Mouse (Mus musculus) bone marrow macrophage, adult 2 months (primary cell): ENCODE results near the gene Gm20388. TPM values are rescaled to one million over a fixed set of nuclear protein-coding genes. Genes with fewer than 3 reads are reported as not detected.

Source experiments
- H3K27ac ChIP-seq: 2 replicates; pipeline ENCODE4 v1.5.1; 2012; ENCODE audit warnings: low read depth, low read length; ENCODE audit not compliant: insufficient read depth
- H3K4me1 ChIP-seq: 2 replicates; pipeline ENCODE4 v1.6.1; 2012; ENCODE audit warnings: low read length; ENCODE audit not compliant: control insufficient read depth, insufficient read depth
- H3K4me3 ChIP-seq: 2 replicates; pipeline ENCODE4 v1.5.1; 2012; ENCODE audit warnings: mild to moderate bottlenecking, low read length, moderate library complexity; ENCODE audit not compliant: insufficient read depth
- CTCF ChIP-seq: IDR thresholded peaks from 2 replicates; pipeline ENCODE4 v1.5.1; 2012; ENCODE audit warnings: low read depth, mild to moderate bottlenecking, low read length, moderate library complexity
- POLR2A ChIP-seq: IDR thresholded peaks from 2 replicates; pipeline ENCODE4 v1.6.1; 2012; ENCODE audit warnings: mild to moderate bottlenecking, low read depth, low read length, borderline replicate concordance
- polyA plus RNA-seq: library from polyadenylated mRNA; stranded (reverse); fragments of >200 nt; gene quantifications from 2 replicates; pipeline ENCODE4 v1.2.4, GENCODE M21; 2012; ENCODE audit not compliant: missing spikeins, insufficient read depth, insufficient read length

The Gm20388 gene
- polyA plus RNA-seq, 1 experiment = 32.7 TPM

- peaks cover 6% of the 10 kb centered on the region for H3K4me1 ChIP-seq
- H3K4me3 ChIP-seq = no peak within 1 kb of the TSS
- no peak for TF ChIP-seq CTCF
- no peak for TF ChIP-seq POLR2A
- no peak within 1 kb of the TSS for H3K27ac ChIP-seq
These were observed 266.9 kb downstream of the Gm20388 start, which contains the start of gene Fam92b for GRCm38 (mm10) chr8:120177318-120178123. Gene Fam92b (minus strand): TSS chr8:120177466.

GRCm38 (mm10) chr8:120178124-120178514 is 267.5 kb downstream of the Gm20388 start:
- Histone ChIP-seq H3K4me1 (peaks cover 6% of the 10 kb centered on the region), H3K4me3 (no peak overlapping the region), H3K27ac (no peak overlapping the region)
- no peak for TF ChIP-seq POLR2A
- TF ChIP-seq CTCF = no peak

GRCm38 (mm10) chr8:120179027-120179431 is 268.4 kb downstream of the Gm20388 start:
- H3K4me1 ChIP-seq = peaks cover 6% of the 10 kb centered on the region
- no peak overlapping the region for H3K27ac ChIP-seq
- no peak for TF ChIP-seq POLR2A
- TF ChIP-seq CTCF = peak; percentile 99
- peak overlapping the region; percentile 22 for H3K4me3 ChIP-seq

- Histone ChIP-seq H3K4me3 (no peak overlapping the region), H3K27ac (no peak overlapping the region), H3K4me1 (peaks cover under 1% of the 10 kb centered on the region; the same call in 1 of the 2 replicates)
- TF ChIP-seq CTCF (no peak), POLR2A (no peak)
These were observed 269.9 kb downstream of the Gm20388 start for GRCm38 (mm10) chr8:120180445-120180970.

- H3K27ac ChIP-seq = no peak overlapping the region
- no peak for TF ChIP-seq CTCF
- no peak for TF ChIP-seq POLR2A
- H3K4me3 ChIP-seq = no peak overlapping the region
- H3K4me1 ChIP-seq = no peaks in the 10 kb centered on the region
These were observed 270.6 kb downstream of the Gm20388 start for GRCm38 (mm10) chr8:120181274-120181673.

GRCm38 (mm10) chr8:120181861-120182414 is 271.3 kb downstream of the Gm20388 start:
- Histone ChIP-seq H3K4me3 (no peak overlapping the region), H3K4me1 (no peaks in the 10 kb centered on the region), H3K27ac (no peak overlapping the region)
- TF ChIP-seq POLR2A (no peak), CTCF (no peak)

- Histone ChIP-seq H3K4me1 (0 out of 2 replicates have a peak, but pooled peaks cover 1% of the 10 kb centered on the region), H3K27ac (no peak overlapping the region), H3K4me3 (no peak overlapping the region)
- no peak for TF ChIP-seq POLR2A
- TF ChIP-seq CTCF = no peak
These were observed 273.7 kb downstream of the Gm20388 start for GRCm38 (mm10) chr8:120184366-120184765.

GRCm38 (mm10) chr8:120184850-120185792 is 274.5 kb downstream of the Gm20388 start:
- Histone ChIP-seq H3K4me3 (no peak overlapping the region), H3K4me1 (0 out of 2 replicates have a peak, but pooled peaks cover 2% of the 10 kb centered on the region), H3K27ac (no peak overlapping the region)
- no peak for TF ChIP-seq POLR2A
- no peak for TF ChIP-seq CTCF

GRCm38 (mm10) chr8:120186454-120186853 is 275.8 kb downstream of the Gm20388 start:
- Histone ChIP-seq H3K4me1 (0 out of 2 replicates have a peak, but pooled peaks cover 5% of the 10 kb centered on the region), H3K27ac (no peak overlapping the region), H3K4me3 (no peak overlapping the region)
- TF ChIP-seq CTCF (no peak), POLR2A (no peak)

- H3K27ac ChIP-seq = no peak overlapping the region
- no peak overlapping the region for H3K4me3 ChIP-seq
- no peak for TF ChIP-seq POLR2A
- H3K4me1 ChIP-seq = 0 out of 2 replicates have a peak, but pooled peaks cover 5% of the 10 kb centered on the region
These were observed 277.9 kb downstream of the Gm20388 start for GRCm38 (mm10) chr8:120188510-120188909.
